Mouse (Mus musculus): ENCODE measurements at regions not wholly inside any gene's neighbourhood (a gene's known extent, or its start where the extent isn't known, plus 50 kb on each side); places are given as distances from the start of the nearest gene placed in this dataset.
A peak's percentile ranks its signal among the peaks of the same experiment; 100 is the strongest.
"Not testable (repeated sequence)": the region's sequence is repeated elsewhere in the genome, so short reads cannot be mapped to it uniquely, and the experiment has no call there.

GRCm38 (mm10) chr1:177346540-177346939 lies 88.5 kb upstream of the Akt3 start:
- H3K4me3 ChIP-seq (ENCODE audit: low read depth, low read length), result no peak overlapping the region
- no peaks in the 10 kb centered on the region for H3K9me3 ChIP-seq (ENCODE audit: low read length)
- H3K27me3 ChIP-seq (ENCODE audit: insufficient read depth, low read length), result no peaks in the 10 kb centered on the region
- no peaks in the 10 kb centered on the region for H3K36me3 ChIP-seq (ENCODE audit: insufficient read depth, low read length)
- H3K9ac ChIP-seq (replicated peaks; ENCODE audit: low read length, poor library complexity, severe bottlenecking), result no peak overlapping the region
- 79% methylated on average over 6 of the region's 6 CpGs for WGBS
- ATAC-seq (ENCODE audit: low FRiP score) (no peak), DNase-seq (ENCODE audit: low spot score) (no peak)
- H3K4me1 ChIP-seq (ENCODE audit: insufficient read depth, low read length), result no peaks in the 10 kb centered on the region
- no peak for TF ChIP-seq CTCF (IDR thresholded peaks at IDR 0.05)
- no peak overlapping the region for H3K27ac ChIP-seq (ENCODE audit: low read depth, low read length)
- H3K4me2 ChIP-seq (ENCODE audit: low read depth, low read length, poor library complexity, severe bottlenecking), result no peak overlapping the region

DNA sequence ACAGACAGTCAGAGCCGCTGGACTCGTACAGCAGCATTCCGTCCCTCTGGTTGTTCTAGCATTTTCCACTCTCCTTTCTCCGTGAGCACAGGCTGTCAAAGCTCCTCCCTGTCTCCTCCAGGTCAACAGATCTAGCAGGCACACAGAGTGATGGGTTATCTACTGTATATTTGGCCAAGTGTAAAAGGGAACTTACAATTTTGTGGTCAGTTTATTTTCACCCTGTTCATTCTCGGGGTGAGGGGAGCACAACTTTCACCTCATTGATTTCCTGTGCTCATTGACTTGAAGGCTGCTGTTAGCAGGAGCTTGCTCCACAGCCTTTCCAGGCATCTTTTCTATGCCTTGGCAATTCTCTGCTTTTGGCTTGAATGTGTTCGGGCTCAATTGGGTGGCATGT lies 87.5 kb upstream of the Akt3 start:
- Histone ChIP-seq H3K4me2 (ENCODE audit: low read depth, low read length, poor library complexity, severe bottlenecking) (no peak overlapping the region), H3K9me3 (ENCODE audit: low read length) (no peaks in the 10 kb centered on the region), H3K4me1 (ENCODE audit: insufficient read depth, low read length) (no peaks in the 10 kb centered on the region), H3K27me3 (ENCODE audit: insufficient read depth, low read length) (no peaks in the 10 kb centered on the region), H3K27ac (ENCODE audit: low read depth, low read length) (no peak overlapping the region), H3K36me3 (ENCODE audit: insufficient read depth, low read length) (no peaks in the 10 kb centered on the region), H3K9ac (replicated peaks; ENCODE audit: low read length, poor library complexity, severe bottlenecking) (no peak overlapping the region), H3K4me3 (ENCODE audit: low read depth, low read length) (no peak overlapping the region)
- no peak for ATAC-seq (ENCODE audit: low FRiP score)
- 92% methylated on average over 6 of the region's 6 CpGs for WGBS
- no peak for TF ChIP-seq CTCF (IDR thresholded peaks at IDR 0.05)
- DNase-seq (ENCODE audit: low spot score), result no peak

GRCm38 (mm10) chr1:177343949-177344348 lies 85.9 kb upstream of the Akt3 start:
- DNase-seq (ENCODE audit: low spot score) (no peak), ATAC-seq (ENCODE audit: low FRiP score) (no peak)
- H3K36me3 ChIP-seq (ENCODE audit: insufficient read depth, low read length), result no peaks in the 10 kb centered on the region
- no peak overlapping the region for H3K27ac ChIP-seq (ENCODE audit: low read depth, low read length)
- 80% methylated on average over 4 of the region's 4 CpGs for WGBS
- no peak overlapping the region for H3K4me2 ChIP-seq (ENCODE audit: low read depth, low read length, poor library complexity, severe bottlenecking)
- no peak for TF ChIP-seq CTCF (IDR thresholded peaks at IDR 0.05)
- no peaks in the 10 kb centered on the region for H3K27me3 ChIP-seq (ENCODE audit: insufficient read depth, low read length)
- H3K4me1 ChIP-seq (ENCODE audit: insufficient read depth, low read length), result no peaks in the 10 kb centered on the region
- H3K9me3 ChIP-seq (ENCODE audit: low read length), result no peaks in the 10 kb centered on the region
- no peak overlapping the region for H3K9ac ChIP-seq (replicated peaks; ENCODE audit: low read length, poor library complexity, severe bottlenecking)
- H3K4me3 ChIP-seq (ENCODE audit: low read depth, low read length), result no peak overlapping the region

GRCm38 (mm10) chr1:177343121-177343520 lies 85.1 kb upstream of the Akt3 start:
- H3K27me3 ChIP-seq (ENCODE audit: insufficient read depth, low read length), result no peaks in the 10 kb centered on the region
- no peaks in the 10 kb centered on the region for H3K36me3 ChIP-seq (ENCODE audit: insufficient read depth, low read length)
- DNase-seq (ENCODE audit: low spot score) (peak; percentile 19), ATAC-seq (ENCODE audit: low FRiP score) (no peak)
- no peaks in the 10 kb centered on the region for H3K9me3 ChIP-seq (ENCODE audit: low read length)
- no peaks in the 10 kb centered on the region for H3K4me1 ChIP-seq (ENCODE audit: insufficient read depth, low read length)
- no peak overlapping the region for H3K4me3 ChIP-seq (ENCODE audit: low read depth, low read length)
- WGBS, result 41% methylated on average over 6 of the region's 6 CpGs
- no peak overlapping the region for H3K4me2 ChIP-seq (ENCODE audit: low read depth, low read length, poor library complexity, severe bottlenecking)
- no peak overlapping the region for H3K27ac ChIP-seq (ENCODE audit: low read depth, low read length)
- no peak for TF ChIP-seq CTCF (IDR thresholded peaks at IDR 0.05)
- no peak overlapping the region for H3K9ac ChIP-seq (replicated peaks; ENCODE audit: low read length, poor library complexity, severe bottlenecking)

- Histone ChIP-seq H3K9ac (replicated peaks; ENCODE audit: low read length, poor library complexity, severe bottlenecking) (no peak overlapping the region), H3K27me3 (ENCODE audit: insufficient read depth, low read length) (no peaks in the 10 kb centered on the region), H3K4me1 (ENCODE audit: insufficient read depth, low read length) (no peaks in the 10 kb centered on the region), H3K27ac (ENCODE audit: low read depth, low read length) (no peak overlapping the region), H3K4me2 (ENCODE audit: low read depth, low read length, poor library complexity, severe bottlenecking) (no peak overlapping the region), H3K9me3 (ENCODE audit: low read length) (no peaks in the 10 kb centered on the region), H3K4me3 (ENCODE audit: low read depth, low read length) (no peak overlapping the region), H3K36me3 (ENCODE audit: insufficient read depth, low read length) (no peaks in the 10 kb centered on the region)
- ATAC-seq (ENCODE audit: low FRiP score) (no peak), DNase-seq (ENCODE audit: low spot score) (no peak)
- TF ChIP-seq CTCF (IDR thresholded peaks at IDR 0.05), result no peak
- WGBS, result 71% methylated on average over 3 of the region's 3 CpGs
Measured at GRCm38 (mm10) chr1:177340232-177340631, 82.2 kb upstream of the Akt3 start.

DNA sequence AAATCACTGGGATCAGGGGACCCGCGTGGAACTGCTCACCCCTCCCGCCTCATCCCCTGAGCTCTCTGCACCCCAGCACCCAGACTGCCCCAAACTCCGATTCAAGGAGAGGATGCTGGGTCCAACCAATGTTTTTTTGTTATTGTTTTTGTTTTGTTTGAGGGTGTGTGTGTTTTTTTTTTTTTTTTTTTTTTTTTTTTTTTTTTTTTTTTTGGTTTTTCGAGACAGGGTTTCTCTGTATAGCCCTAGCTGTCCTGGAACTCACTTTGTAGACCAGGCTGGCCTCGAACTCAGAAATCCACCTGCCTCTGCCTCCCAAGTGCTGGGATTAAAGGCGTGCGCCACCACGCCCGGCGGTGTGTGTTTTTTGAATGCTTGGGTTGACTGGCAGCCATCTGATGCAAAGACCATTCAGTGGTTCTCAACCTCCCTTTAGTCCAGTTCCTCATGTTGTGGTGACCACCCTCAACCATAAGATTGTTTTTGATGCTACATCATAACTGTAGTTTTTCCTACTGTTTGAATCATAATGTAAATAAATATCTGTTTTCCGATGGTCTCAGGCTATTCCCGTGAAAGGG lies 81.3 kb upstream of the Akt3 start:
- H3K36me3 ChIP-seq (ENCODE audit: insufficient read depth, low read length); ATAC-seq (ENCODE audit: low FRiP score); DNase-seq (ENCODE audit: low spot score); H3K4me1 ChIP-seq (ENCODE audit: insufficient read depth, low read length); H3K9me3 ChIP-seq (ENCODE audit: low read length); H3K27me3 ChIP-seq (ENCODE audit: insufficient read depth, low read length): not testable (repeated sequence)
- peak overlapping the region; percentile 54 for H3K9ac ChIP-seq (replicated peaks; ENCODE audit: low read length, poor library complexity, severe bottlenecking)
- WGBS, result 51% methylated on average over 12 of the region's 13 CpGs
- peak overlapping the region; percentile 69 for H3K4me2 ChIP-seq (ENCODE audit: low read depth, low read length, poor library complexity, severe bottlenecking)
- H3K4me3 ChIP-seq (ENCODE audit: low read depth, low read length), result peak overlapping the region; percentile 42
- peak overlapping the region; percentile 62; the same call in 1 of the 2 replicates for H3K27ac ChIP-seq (ENCODE audit: low read depth, low read length)

All from midbrain, postnatal 0 days (tissue).